Mouse (Mus musculus) liver, embryonic 11.5 days (tissue): ENCODE measurements around the gene Kcne3. TPM values are rescaled to one million over a fixed set of nuclear protein-coding genes. Genes with fewer than 3 reads are reported as not detected.

Experiments used
- ATAC-seq: fragments of 200-750 bp; cut with Nextera tagmentation; replicated peaks from 2 replicates; pipeline ENCODE4 v1.8.0; 2017; ENCODE audit warnings: moderate number of reproducible peaks, mild to moderate bottlenecking, moderate TSS enrichment, moderate library complexity; ENCODE audit not compliant: low FRiP score
- DNase-seq: peaks from one replicate; pipeline ENCODE4 v3.0.0-alpha.2; 2017; ENCODE audit warnings: low spot score
- H3K27ac ChIP-seq: fragments of 300-500 bp; sonication (generic); 2 replicates; pipeline ENCODE4 v1.5.1; 2014; ENCODE audit warnings: mild to moderate bottlenecking, low read depth, low read length, control low read depth
- H3K27me3 ChIP-seq: fragments of 300-500 bp; sonication (generic); replicated peaks from 2 replicates; pipeline ENCODE4 v1.6.1; 2014; ENCODE audit warnings: low read length, mixed read lengths; ENCODE audit not compliant: control insufficient read depth, insufficient read depth
- H3K36me3 ChIP-seq: fragments of 300-500 bp; sonication (generic); 2 replicates; pipeline ENCODE4 v1.6.1; 2014; ENCODE audit warnings: mild to moderate bottlenecking, low read length, moderate library complexity, mixed read lengths; ENCODE audit not compliant: control insufficient read depth, insufficient read depth
- H3K4me1 ChIP-seq: fragments of 300-500 bp; sonication (generic); replicated peaks from 2 replicates; pipeline ENCODE4 v1.6.1; 2014; ENCODE audit warnings: low read length, mixed read lengths; ENCODE audit not compliant: control insufficient read depth, insufficient read depth
- H3K4me2 ChIP-seq: fragments of 300-500 bp; sonication (generic); 2 replicates; pipeline ENCODE4 v1.6.1; 2014; ENCODE audit warnings: mild to moderate bottlenecking, control low read depth, moderate library complexity
- H3K4me3 ChIP-seq: fragments of 300-500 bp; sonication (generic); 2 replicates; pipeline ENCODE4 v1.5.1; 2014; ENCODE audit warnings: low read depth, low read length, control low read depth
- H3K9ac ChIP-seq: fragments of 300-500 bp; sonication (generic); 2 replicates; pipeline ENCODE4 v1.6.1; 2014; ENCODE audit warnings: low read depth, low read length, control low read depth
- H3K9me3 ChIP-seq: fragments of 300-500 bp; sonication (generic); 2 replicates; pipeline ENCODE4 v1.6.1; 2016; ENCODE audit warnings: low read length, inconsistent platforms, mixed read lengths; ENCODE audit not compliant: control insufficient read depth
- WGBS: fragments of 180-500 bp; shearing (Covaris S2); extraction: QIAGEN DNeasy Blood & Tissue Kit; methylation state at CpG from one replicate; pipeline ENCODE4 v1.1.7; 2014; 5-methylcytosine and 5-hydroxymethylcytosine counted together
- polyA plus RNA-seq: library from polyadenylated mRNA; unstranded; fragments of >200 nt; fragmentation: Nextera tagmentation; extraction: Ambion mirVana; gene quantifications from 2 replicates; pipeline ENCODE4 v1.2.1, GENCODE M21; 2014

The Kcne3 gene
- polyA plus RNA-seq, 1 experiment from 2014 or later = 10.9 TPM

- ATAC-seq (no peak), DNase-seq (no peak)
- WGBS = 67% methylated on average over 10 of the region's 10 CpGs
- H3K4me1 ChIP-seq = no peaks in the 10 kb centered on the region
- no peak overlapping the region for H3K9ac ChIP-seq
- H3K4me2 ChIP-seq = no peak overlapping the region
- H3K36me3 ChIP-seq = no peaks in the 10 kb centered on the region
- no peaks in the 10 kb centered on the region for H3K9me3 ChIP-seq
- H3K4me3 ChIP-seq = no peak overlapping the region
- H3K27ac ChIP-seq = no peak overlapping the region
- H3K27me3 ChIP-seq = no peaks in the 10 kb centered on the region; the same call in 1 of the 2 replicates
Measured at GRCm38 (mm10) chr7:100215976-100216375, 39.7 kb downstream of the Kcne3 start.

- no peak for ATAC-seq
- Histone ChIP-seq H3K4me1 (no peaks in the 10 kb centered on the region), H3K4me3 (no peak overlapping the region), H3K9ac (no peak overlapping the region), H3K27me3 (no peaks in the 10 kb centered on the region; the same call in 1 of the 2 replicates), H3K36me3 (no peaks in the 10 kb centered on the region), H3K4me2 (no peak overlapping the region), H3K9me3 (no peaks in the 10 kb centered on the region), H3K27ac (no peak overlapping the region)
- DNase-seq = no peak
- 71% methylated on average over 9 of the region's 9 CpGs for WGBS
Measured at GRCm38 (mm10) chr7:100216601-100217565, 40.6 kb downstream of the Kcne3 start.

DNA sequence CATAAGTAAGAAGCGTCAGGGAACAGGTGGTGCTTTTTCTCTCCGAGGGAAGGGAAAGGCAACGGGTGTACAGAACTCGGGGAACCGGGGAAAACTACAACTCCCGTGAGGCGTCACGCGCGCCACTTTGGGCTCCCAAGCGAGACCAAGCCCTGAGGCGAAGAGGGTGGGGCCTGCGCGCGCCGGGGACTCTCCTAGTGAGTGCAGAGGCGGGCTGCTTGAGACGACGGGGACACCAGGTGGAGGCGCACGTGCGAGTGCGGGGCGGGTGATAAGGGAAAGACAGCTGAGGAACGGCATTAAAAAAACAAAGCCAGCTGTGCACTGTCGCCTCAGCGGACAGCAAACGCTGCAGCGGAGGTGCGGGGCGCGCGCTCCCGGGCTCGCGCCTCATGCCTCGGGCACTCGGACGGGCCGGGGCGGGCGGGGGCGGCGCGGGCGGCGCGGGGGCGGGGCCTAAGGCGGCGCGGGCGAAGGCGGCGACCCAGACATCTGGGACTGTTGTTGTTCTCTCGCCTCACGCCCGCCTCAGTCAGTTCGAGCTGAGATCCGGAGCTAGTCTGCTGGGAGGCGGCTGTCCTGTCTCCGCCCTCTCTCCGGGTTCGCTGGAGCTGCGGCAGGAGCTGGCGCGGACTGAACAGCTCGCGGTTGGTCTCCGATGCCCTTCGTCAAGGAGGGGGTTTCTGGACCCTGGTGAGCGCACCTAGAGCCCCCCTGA lies 51.0 kb downstream of the Kcne3 start, which contains the start of gene Pgm2l1:
Pgm2l1 (plus strand) TSS at position 237 of the 718 bp plus-strand sequence.
- H3K27ac ChIP-seq = peak within 1 kb of the TSS; percentile 95
- peak within 1 kb of the TSS; percentile 76 for H3K4me3 ChIP-seq
- no peaks in the 10 kb centered on the region for H3K27me3 ChIP-seq
- H3K36me3 ChIP-seq = no peaks in the 10 kb centered on the region
- peak within 1 kb of the TSS; percentile 79 for H3K9ac ChIP-seq
- DNase-seq (peak; percentile 94), ATAC-seq (peak; percentile 98)
- peak within 1 kb of the TSS; percentile 99 for H3K4me2 ChIP-seq
- H3K4me1 ChIP-seq = peaks cover 12% of the 10 kb centered on the region
- no peaks in the 10 kb centered on the region for H3K9me3 ChIP-seq
- under 1% methylated on average over 72 of the region's 72 CpGs for WGBS

- DNase-seq = no peak
- peak overlapping the region; percentile 99 for H3K4me2 ChIP-seq
- H3K36me3 ChIP-seq = no peaks in the 10 kb centered on the region
- H3K27ac ChIP-seq = peak overlapping the region; percentile 95
- H3K9ac ChIP-seq = peak overlapping the region; percentile 79
- under 1% methylated on average over 23 of the region's 23 CpGs for WGBS
- no peaks in the 10 kb centered on the region for H3K9me3 ChIP-seq
- ATAC-seq = peak; percentile 52
- H3K4me1 ChIP-seq = peaks cover 12% of the 10 kb centered on the region
- peak overlapping the region; percentile 76 for H3K4me3 ChIP-seq
- no peaks in the 10 kb centered on the region for H3K27me3 ChIP-seq
Measured at GRCm38 (mm10) chr7:100227896-100228525, 51.7 kb downstream of the Kcne3 start.

DNA sequence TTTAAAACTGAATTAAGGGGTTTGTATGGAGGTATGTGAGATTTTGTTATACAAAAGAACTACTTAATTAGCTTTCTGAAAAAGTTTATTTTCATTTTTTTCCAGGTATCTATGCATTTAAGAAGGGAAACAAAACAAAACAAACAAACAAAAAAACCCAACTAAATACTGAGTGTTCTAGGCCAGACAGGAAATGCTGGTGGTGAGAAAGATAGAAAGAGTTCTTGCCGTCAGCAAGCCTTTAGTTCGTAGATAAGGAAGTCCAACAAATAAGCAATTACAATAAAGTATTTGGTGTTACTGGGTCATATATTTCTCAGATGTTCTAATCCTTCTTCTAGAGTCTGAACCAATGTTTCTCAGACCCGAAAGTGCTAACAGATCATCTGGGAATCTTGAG lies 52.7 kb downstream of the Kcne3 start:
- Histone ChIP-seq H3K4me2 (peak overlapping the region; percentile 99), H3K27me3 (no peaks in the 10 kb centered on the region), H3K36me3 (no peaks in the 10 kb centered on the region), H3K27ac (no peak overlapping the region), H3K9ac (no peak overlapping the region), H3K9me3 (no peaks in the 10 kb centered on the region), H3K4me1 (peaks cover 16% of the 10 kb centered on the region), H3K4me3 (peak overlapping the region; percentile 76)
- DNase-seq = no peak
- 33% methylated on average over 3 of the region's 3 CpGs for WGBS
- no peak for ATAC-seq

DNA sequence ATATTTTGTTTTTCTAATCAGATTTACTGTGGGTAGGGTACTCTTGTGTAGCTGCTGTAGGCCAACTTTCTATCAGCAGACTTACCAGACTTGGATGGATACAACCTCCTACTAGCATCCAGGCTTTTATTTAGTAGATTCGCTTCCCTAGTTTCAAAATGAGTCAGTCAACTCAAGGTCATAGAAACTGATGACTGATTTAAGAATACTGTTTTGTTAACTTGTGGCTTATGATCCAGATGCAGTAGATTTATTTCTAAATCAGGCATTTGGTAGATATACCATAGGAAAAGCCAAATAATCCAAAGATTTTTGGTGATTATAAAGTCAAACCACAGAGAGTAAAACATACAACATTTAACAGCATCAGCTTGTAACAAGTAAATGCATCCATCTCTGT lies 54.3 kb downstream of the Kcne3 start:
- H3K9me3 ChIP-seq = no peaks in the 10 kb centered on the region
- H3K4me1 ChIP-seq = peaks cover 18% of the 10 kb centered on the region
- no peak overlapping the region for H3K4me3 ChIP-seq
- no peak overlapping the region for H3K27ac ChIP-seq
- no peak overlapping the region for H3K4me2 ChIP-seq
- H3K27me3 ChIP-seq = no peaks in the 10 kb centered on the region
- WGBS = 92% methylated on average over 1 of the region's 1 CpGs
- no peaks in the 10 kb centered on the region for H3K36me3 ChIP-seq
- no peak overlapping the region for H3K9ac ChIP-seq
- no peak for DNase-seq
- ATAC-seq = no peak

DNA sequence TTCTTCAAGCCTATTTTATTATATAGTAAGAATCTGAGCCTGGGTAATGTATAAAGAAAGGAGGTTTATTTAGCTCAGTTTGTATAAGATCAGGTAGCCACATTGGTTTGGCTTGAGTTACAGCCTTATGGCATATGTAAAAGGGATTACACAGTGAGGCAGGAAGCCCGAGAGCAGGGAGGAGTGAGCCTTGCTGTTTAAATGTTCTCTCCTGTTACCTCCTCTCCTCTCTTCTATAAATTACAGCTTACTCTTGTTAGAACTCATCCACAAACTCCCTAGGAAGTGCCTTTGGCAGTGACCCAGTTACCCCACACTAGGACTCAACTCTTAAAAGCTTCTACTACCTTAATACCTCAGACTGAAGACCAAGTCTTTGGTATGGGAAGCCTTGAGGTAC lies 55.4 kb downstream of the Kcne3 start:
- Histone ChIP-seq H3K27me3 (no peaks in the 10 kb centered on the region), H3K36me3 (no peaks in the 10 kb centered on the region), H3K4me3 (no peak overlapping the region), H3K4me1 (peaks cover 18% of the 10 kb centered on the region), H3K9me3 (no peaks in the 10 kb centered on the region), H3K9ac (no peak overlapping the region), H3K4me2 (no peak overlapping the region), H3K27ac (no peak overlapping the region)
- WGBS = 71% methylated on average over 1 of the region's 1 CpGs
- no peak for ATAC-seq
- no peak for DNase-seq

GRCm38 (mm10) chr7:100233681-100234080 lies 57.4 kb downstream of the Kcne3 start:
- ATAC-seq = no peak
- H3K9ac ChIP-seq = no peak overlapping the region
- no peaks in the 10 kb centered on the region for H3K36me3 ChIP-seq
- H3K4me1 ChIP-seq = peaks cover 12% of the 10 kb centered on the region
- DNase-seq = no peak
- H3K4me2 ChIP-seq = no peak overlapping the region
- no peaks in the 10 kb centered on the region for H3K9me3 ChIP-seq
- H3K27ac ChIP-seq = peak overlapping the region; percentile 39; the same call in 1 of the 2 replicates
- H3K27me3 ChIP-seq = no peaks in the 10 kb centered on the region
- H3K4me3 ChIP-seq = no peak overlapping the region
